Mouse (Mus musculus): ENCODE data around the gene Ppwd1. TPM values are rescaled to one million over a fixed set of nuclear protein-coding genes. Genes with fewer than 3 reads are reported as not detected.

The Ppwd1 gene
- polyA plus RNA-seq, 1 experiment from 2014 or later: 8.4 TPM

DNA sequence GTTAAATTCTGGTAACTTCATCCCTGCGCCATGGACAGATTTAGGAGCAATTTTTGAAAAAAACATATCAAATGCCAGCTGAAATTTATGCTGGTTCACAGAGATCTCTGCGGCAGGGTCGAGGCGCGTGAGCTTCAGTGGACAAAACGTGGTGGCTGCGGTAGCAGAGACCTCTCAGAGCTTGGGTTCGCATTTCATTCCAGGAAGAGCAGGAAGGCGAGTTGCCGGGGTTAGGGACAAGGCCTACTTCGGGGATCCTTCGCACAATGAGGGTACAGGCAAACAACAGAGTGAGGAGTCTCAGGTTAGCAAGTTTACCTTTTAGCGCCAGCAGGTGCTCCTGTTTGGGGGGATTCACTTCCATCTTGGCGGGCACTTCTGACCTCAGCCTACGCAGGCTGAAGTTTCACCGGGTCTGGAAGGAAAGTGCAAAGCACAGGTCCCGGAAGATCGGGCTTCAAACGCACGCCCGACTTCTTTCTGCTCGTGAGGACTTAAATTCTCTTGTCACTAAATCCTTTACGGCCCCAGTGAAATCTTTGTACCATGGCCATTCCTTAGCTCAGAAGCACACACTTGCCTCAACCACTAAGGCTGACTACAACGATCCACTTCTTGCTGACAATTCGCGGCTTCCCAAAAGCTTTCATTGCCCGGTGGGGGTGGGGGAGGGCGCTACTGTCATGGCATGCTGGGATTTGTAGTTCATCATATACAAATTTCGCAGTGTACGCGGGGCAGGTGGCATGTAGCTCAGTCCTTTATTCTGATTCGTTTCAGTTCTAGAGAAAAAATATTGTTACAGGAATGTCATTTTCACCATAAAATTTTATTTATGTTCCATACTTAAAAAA lies 50.6 kb downstream of the Ppwd1 start, which contains the start of gene Trappc13:
TSS of gene Trappc13 (minus strand) at position 674 of the 854 bp plus-strand sequence.
- Histone ChIP-seq H3K4me2 (ENCODE audit: low read depth, low read length) (peak within 1 kb of the TSS; percentile 85), H3K4me3 (ENCODE audit: low read length) (peak within 1 kb of the TSS; percentile 98), H3K4me1 (ENCODE audit: control insufficient read depth, insufficient read depth, low read length) (peaks cover 9% of the 10 kb centered on the region), H3K36me3 (ENCODE audit: control insufficient read depth, insufficient read depth) (peaks cover 9% of the 10 kb centered on the region; the same call in 1 of the 2 replicates), H3K9ac (ENCODE audit: low read length) (peak within 1 kb of the TSS; percentile 92), H3K27me3 (ENCODE audit: control insufficient read depth, insufficient read depth, low read length) (no peaks in the 10 kb centered on the region), H3K9me3 (replicated peaks; ENCODE audit: control insufficient read depth, low read length) (no peaks in the 10 kb centered on the region), H3K27ac (ENCODE audit: low read length) (peak within 1 kb of the TSS; percentile 89)
- WGBS: under 1% methylated on average over 32 of the region's 32 CpGs
- peak; percentile 81 for ATAC-seq (replicated peaks; ENCODE audit: extremely low read depth, insufficient read depth, low FRiP score)

DNA sequence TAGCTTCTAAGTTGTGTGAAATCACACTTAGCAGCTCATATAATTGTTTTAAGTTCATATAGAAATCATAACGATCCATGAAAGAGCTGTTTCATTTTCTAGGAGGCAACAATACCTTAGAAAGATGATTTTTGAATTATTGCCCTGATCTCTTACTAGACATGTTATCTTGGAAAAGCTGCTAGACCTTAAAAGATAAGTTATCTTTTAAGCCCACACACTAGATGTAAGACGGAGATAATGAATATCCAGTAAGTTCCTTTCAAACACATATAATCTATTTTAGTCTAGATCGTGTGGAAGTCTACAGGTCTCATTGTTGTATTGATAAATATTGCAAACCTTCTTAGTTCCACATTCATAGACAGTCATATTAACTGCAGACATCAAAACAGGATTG lies 51.8 kb downstream of the Ppwd1 start:
- no peak for ATAC-seq (replicated peaks; ENCODE audit: extremely low read depth, insufficient read depth, low FRiP score)
- 61% methylated on average over 3 of the region's 3 CpGs for WGBS
- Histone ChIP-seq H3K4me1 (ENCODE audit: control insufficient read depth, insufficient read depth, low read length) (peaks cover 9% of the 10 kb centered on the region), H3K36me3 (ENCODE audit: control insufficient read depth, insufficient read depth) (peaks cover 6% of the 10 kb centered on the region; the same call in 1 of the 2 replicates), H3K4me3 (ENCODE audit: low read length) (peak overlapping the region; percentile 38), H3K27ac (ENCODE audit: low read length) (no peak overlapping the region), H3K4me2 (ENCODE audit: low read depth, low read length) (peak overlapping the region; percentile 63), H3K9me3 (replicated peaks; ENCODE audit: control insufficient read depth, low read length) (no peaks in the 10 kb centered on the region), H3K27me3 (ENCODE audit: control insufficient read depth, insufficient read depth, low read length) (no peaks in the 10 kb centered on the region), H3K9ac (ENCODE audit: low read length) (peak overlapping the region; percentile 50)

DNA sequence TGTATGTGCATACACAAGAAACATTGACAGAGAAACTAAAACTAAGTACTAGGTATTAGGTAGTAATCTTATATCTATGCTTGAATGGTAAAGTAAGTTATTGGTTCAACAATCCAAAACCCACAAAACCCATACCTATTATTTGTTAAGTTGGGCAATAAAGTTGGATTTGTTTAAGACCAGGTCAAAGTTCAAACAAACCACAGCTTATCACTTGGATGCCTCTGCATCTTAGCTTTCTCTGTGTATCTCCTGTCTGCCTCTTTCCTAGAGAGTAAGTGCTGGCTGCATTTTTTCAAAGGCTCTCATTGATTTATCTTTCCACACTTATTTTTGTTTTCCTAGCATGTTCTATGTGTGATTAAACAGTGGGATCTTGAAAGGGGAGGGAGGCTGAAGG lies 56.1 kb downstream of the Ppwd1 start:
- no peak for ATAC-seq (replicated peaks; ENCODE audit: extremely low read depth, insufficient read depth, low FRiP score)
- H3K27ac ChIP-seq (ENCODE audit: low read length): no peak overlapping the region
- no peak overlapping the region for H3K4me3 ChIP-seq (ENCODE audit: low read length)
- H3K36me3 ChIP-seq (ENCODE audit: control insufficient read depth, insufficient read depth): peaks cover 16% of the 10 kb centered on the region
- H3K9me3 ChIP-seq (replicated peaks; ENCODE audit: control insufficient read depth, low read length): no peaks in the 10 kb centered on the region; the same call in 1 of the 2 replicates
- peaks cover 6% of the 10 kb centered on the region for H3K4me1 ChIP-seq (ENCODE audit: control insufficient read depth, insufficient read depth, low read length)
- H3K27me3 ChIP-seq (ENCODE audit: control insufficient read depth, insufficient read depth, low read length): no peaks in the 10 kb centered on the region
- no peak overlapping the region for H3K9ac ChIP-seq (ENCODE audit: low read length)
- no peak overlapping the region for H3K4me2 ChIP-seq (ENCODE audit: low read depth, low read length)

DNA sequence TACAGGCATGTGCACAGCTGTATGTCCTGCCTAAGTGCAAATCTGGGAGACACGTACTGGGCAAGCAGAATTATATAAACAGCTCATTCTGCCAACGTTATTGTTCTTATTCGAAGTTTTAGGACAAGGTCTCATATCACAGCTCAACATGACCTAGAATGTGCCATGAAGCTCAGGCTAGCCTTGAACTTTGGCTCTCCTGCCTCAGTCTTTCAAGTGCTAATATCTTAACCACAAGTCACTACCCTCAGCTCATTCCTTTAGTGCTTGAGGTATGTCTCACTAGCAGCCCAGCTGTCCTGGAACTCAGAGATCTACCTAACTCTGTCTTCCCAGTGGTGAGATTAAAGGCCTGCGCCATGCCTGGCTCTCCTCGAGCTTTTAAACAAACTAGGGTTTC lies 56.9 kb downstream of the Ppwd1 start:
- Histone ChIP-seq H3K9me3 (replicated peaks; ENCODE audit: control insufficient read depth, low read length) (no peaks in the 10 kb centered on the region; the same call in 1 of the 2 replicates), H3K27ac (ENCODE audit: low read length) (no peak overlapping the region), H3K36me3 (ENCODE audit: control insufficient read depth, insufficient read depth) (peaks cover 18% of the 10 kb centered on the region), H3K27me3 (ENCODE audit: control insufficient read depth, insufficient read depth, low read length) (no peaks in the 10 kb centered on the region), H3K4me3 (ENCODE audit: low read length) (no peak overlapping the region), H3K9ac (ENCODE audit: low read length) (no peak overlapping the region), H3K4me1 (ENCODE audit: control insufficient read depth, insufficient read depth, low read length) (peaks cover 3% of the 10 kb centered on the region), H3K4me2 (ENCODE audit: low read depth, low read length) (no peak overlapping the region)
- no peak for ATAC-seq (replicated peaks; ENCODE audit: extremely low read depth, insufficient read depth, low FRiP score)
- WGBS: 85% methylated on average over 5 of the region's 5 CpGs

DNA sequence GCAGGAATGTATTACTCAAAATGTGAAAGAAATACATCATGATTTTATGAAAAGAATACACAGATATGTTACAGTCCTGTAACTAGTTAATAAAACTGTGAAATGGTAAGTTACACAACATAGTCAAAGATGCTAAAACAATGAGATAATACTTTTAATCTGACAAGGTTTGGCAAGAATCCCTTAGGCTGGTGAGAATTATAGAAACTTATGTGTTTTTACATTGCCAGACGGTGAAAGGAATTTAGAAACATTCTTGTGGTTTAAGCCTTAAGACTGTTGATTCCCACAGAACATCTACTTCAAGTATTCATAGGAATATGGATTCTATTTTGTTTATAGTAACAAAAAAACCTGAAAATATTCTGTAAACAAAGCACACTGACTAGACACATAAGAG lies 73.0 kb downstream of the Ppwd1 start:
- Histone ChIP-seq H3K36me3 (ENCODE audit: control insufficient read depth, insufficient read depth) (peaks cover 23% of the 10 kb centered on the region), H3K9me3 (replicated peaks; ENCODE audit: control insufficient read depth, low read length) (no peaks in the 10 kb centered on the region), H3K4me1 (ENCODE audit: control insufficient read depth, insufficient read depth, low read length) (no peaks in the 10 kb centered on the region), H3K27me3 (ENCODE audit: control insufficient read depth, insufficient read depth, low read length) (no peaks in the 10 kb centered on the region), H3K4me3 (ENCODE audit: low read length) (no peak overlapping the region), H3K4me2 (ENCODE audit: low read depth, low read length) (no peak overlapping the region), H3K9ac (ENCODE audit: low read length) (no peak overlapping the region), H3K27ac (ENCODE audit: low read length) (no peak overlapping the region)
- no peak for ATAC-seq (replicated peaks; ENCODE audit: extremely low read depth, insufficient read depth, low FRiP score)
- 87% methylated on average over 1 of the region's 1 CpGs for WGBS

Other genes starting within 250 kb of the Ppwd1 start
- 20.3 and 21.8 TPM in 2 replicates for gene Nln, start 119.2 kb downstream of the Ppwd1 start, polyA plus RNA-seq (2015; fragmentation: Nextera tagmentation; extraction: Ambion mirVana)
- 1.8 and 3.2 TPM in 2 replicates for gene Sgtb, start 119.1 kb downstream of the Ppwd1 start, polyA plus RNA-seq (2015; fragmentation: Nextera tagmentation; extraction: Ambion mirVana)
- 44.4 and 53.3 TPM in 2 replicates for gene Trappc13, start 50.4 kb downstream of the Ppwd1 start, polyA plus RNA-seq (2015; fragmentation: Nextera tagmentation; extraction: Ambion mirVana)
- gene Trim23, start 50.0 kb downstream of the Ppwd1 start, polyA plus RNA-seq (2015; fragmentation: Nextera tagmentation; extraction: Ambion mirVana): 12.9 and 16.0 TPM in 2 replicates
- gene Cenpk, start 232 bp downstream of the Ppwd1 start, polyA plus RNA-seq (2015; fragmentation: Nextera tagmentation; extraction: Ambion mirVana): 36.6 and 44.1 TPM in 2 replicates
- gene Adamts6, start 59.0 kb upstream of the Ppwd1 start, polyA plus RNA-seq (2015; fragmentation: Nextera tagmentation; extraction: Ambion mirVana): 5.4 and 5.7 TPM in 2 replicates

Measured in heart, embryonic 16.5 days (tissue).